Mouse (Mus musculus) hindbrain, embryonic 11.5 days (tissue): ENCODE measurements around the gene Cxcl10. TPM values are rescaled to one million over a fixed set of nuclear protein-coding genes. Genes with fewer than 3 reads are reported as not detected.

Experiments
- ATAC-seq: fragments of 200-750 bp; cut with Nextera tagmentation; 2 replicates; pipeline ENCODE4 v1.8.0; 2017; ENCODE audit warnings: mild to moderate bottlenecking, moderate TSS enrichment, moderate library complexity; ENCODE audit not compliant: low FRiP score
- DNase-seq: peaks from one replicate; pipeline ENCODE4 v3.0.0-alpha.2; 2015; ENCODE audit warnings: low spot score
- H3K27ac ChIP-seq: fragments of 300-500 bp; sonication (generic); 2 replicates; pipeline ENCODE4 v1.5.1; 2014; ENCODE audit warnings: mild to moderate bottlenecking, low read depth, low read length
- H3K27me3 ChIP-seq: fragments of 300-500 bp; sonication (generic); 2 replicates; pipeline ENCODE4 v1.6.1; 2014; ENCODE audit warnings: mild to moderate bottlenecking, low read length, moderate library complexity, mixed read lengths; ENCODE audit not compliant: control insufficient read depth, insufficient read depth
- H3K36me3 ChIP-seq: fragments of 300-500 bp; sonication (generic); 2 replicates; pipeline ENCODE4 v1.6.1; 2014; ENCODE audit warnings: mild to moderate bottlenecking, low read length, moderate library complexity, mixed read lengths; ENCODE audit not compliant: control insufficient read depth, insufficient read depth
- H3K4me1 ChIP-seq: fragments of 300-500 bp; sonication (generic); replicated peaks from 2 replicates; pipeline ENCODE4 v1.6.1; 2014; ENCODE audit warnings: low read length, mixed read lengths; ENCODE audit not compliant: control insufficient read depth, insufficient read depth
- H3K4me2 ChIP-seq: fragments of 300-500 bp; sonication (generic); replicated peaks from 2 replicates; pipeline ENCODE4 v1.6.1; 2014; ENCODE audit warnings: mild to moderate bottlenecking, low read depth, low read length
- H3K4me3 ChIP-seq: fragments of 300-500 bp; sonication (generic); 2 replicates; pipeline ENCODE4 v1.5.1; 2014; ENCODE audit warnings: low read depth, low read length
- H3K9ac ChIP-seq: fragments of 300-500 bp; sonication (generic); 2 replicates; pipeline ENCODE4 v1.6.1; 2014; ENCODE audit warnings: low read depth, low read length
- H3K9me3 ChIP-seq: fragments of 300-500 bp; sonication (generic); 2 replicates; pipeline ENCODE4 v1.6.1; 2016; ENCODE audit warnings: low read length; ENCODE audit not compliant: control insufficient read depth
- WGBS: fragments of 180-500 bp; shearing (Covaris S2); extraction: QIAGEN DNeasy Blood & Tissue Kit; methylation state at CpG from one replicate; pipeline ENCODE4 v1.1.7; 2014; 5-methylcytosine and 5-hydroxymethylcytosine counted together
- polyA plus RNA-seq: library from polyadenylated mRNA; unstranded; fragments of >200 nt; fragmentation: Nextera tagmentation; extraction: Ambion mirVana; gene quantifications from 2 replicates; pipeline ENCODE4 v1.2.1, GENCODE M21; 2014

Gene Cxcl10
- polyA plus RNA-seq = 0.57 and 0.71 TPM in 2 replicates

DNA sequence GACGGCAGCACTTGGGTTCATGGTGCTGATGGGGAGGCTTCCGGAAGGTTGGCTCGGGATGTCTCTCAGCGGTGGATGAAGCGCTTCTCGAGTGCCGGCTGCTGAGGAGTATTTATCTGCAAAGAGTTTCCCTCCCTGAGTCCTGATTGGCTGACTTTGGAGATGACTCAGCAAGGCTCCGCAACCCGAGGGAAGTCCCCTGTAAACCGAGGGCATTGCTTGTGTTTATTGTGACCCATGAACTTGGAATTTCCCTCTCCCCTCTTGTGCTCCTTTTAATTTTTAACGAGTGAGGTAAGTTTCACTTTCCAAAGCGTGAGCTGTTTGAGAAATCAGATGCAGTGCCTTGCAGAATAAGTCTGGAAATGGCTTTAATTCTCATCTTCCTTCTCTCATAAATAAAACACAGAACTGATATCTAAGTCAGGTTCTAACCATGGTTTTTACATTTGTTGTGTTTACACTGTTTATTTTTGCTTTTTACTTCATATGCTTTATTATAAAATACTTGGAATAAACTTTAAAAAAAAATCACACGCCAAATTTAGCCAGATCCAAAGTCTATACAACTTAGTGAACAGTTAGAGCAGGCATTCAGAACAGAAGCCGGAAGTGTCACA is at the start of gene Cxcl10:
Gene Cxcl10, minus strand, starts transcription at position 96 of the 620 bp plus-strand sequence.
- Histone ChIP-seq H3K27me3 (no peaks in the 10 kb centered on the region), H3K36me3 (no peaks in the 10 kb centered on the region), H3K4me3 (no peak within 1 kb of the TSS), H3K9me3 (no peaks in the 10 kb centered on the region), H3K27ac (no peak within 1 kb of the TSS), H3K9ac (no peak within 1 kb of the TSS), H3K4me1 (no peaks in the 10 kb centered on the region), H3K4me2 (peak within 1 kb of the TSS; percentile 5; the same call in 1 of the 2 replicates)
- ATAC-seq (0 out of 2 replicates have a peak, but pooled peaks have one; percentile 35), DNase-seq (peak; percentile 41)
- 33% methylated on average over 14 of the region's 14 CpGs for WGBS

DNA sequence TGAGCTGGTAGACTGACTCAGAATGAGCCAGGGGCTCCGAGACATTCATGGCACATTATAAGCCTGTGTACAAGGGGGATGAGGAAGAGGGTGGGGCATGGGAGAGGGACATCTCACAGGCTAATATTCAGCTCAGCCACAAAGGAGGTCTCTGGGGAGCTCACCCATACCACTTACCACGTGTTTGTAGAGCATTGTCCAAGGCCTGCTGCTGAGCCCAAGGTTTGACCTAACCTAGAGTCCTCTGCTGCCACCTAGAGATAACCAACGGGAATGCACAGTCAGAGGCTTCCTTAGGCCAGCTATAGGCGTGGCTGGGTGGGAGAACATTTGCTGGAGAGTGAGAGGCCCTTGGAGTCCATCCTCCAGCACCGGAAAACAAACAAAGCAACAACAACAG is 49.5 kb upstream of the Cxcl10 start:
- DNase-seq = peak; percentile 89
- H3K27me3 ChIP-seq = peaks cover 4% of the 10 kb centered on the region; the same call in 1 of the 2 replicates
- H3K4me3 ChIP-seq = no peak overlapping the region
- no peak overlapping the region for H3K9ac ChIP-seq
- no peak overlapping the region for H3K4me2 ChIP-seq
- no peaks in the 10 kb centered on the region for H3K9me3 ChIP-seq
- H3K4me1 ChIP-seq = no peaks in the 10 kb centered on the region
- ATAC-seq = peak; percentile 87
- no peaks in the 10 kb centered on the region for H3K36me3 ChIP-seq
- WGBS = 26% methylated on average over 5 of the region's 5 CpGs
- no peak overlapping the region for H3K27ac ChIP-seq

DNA sequence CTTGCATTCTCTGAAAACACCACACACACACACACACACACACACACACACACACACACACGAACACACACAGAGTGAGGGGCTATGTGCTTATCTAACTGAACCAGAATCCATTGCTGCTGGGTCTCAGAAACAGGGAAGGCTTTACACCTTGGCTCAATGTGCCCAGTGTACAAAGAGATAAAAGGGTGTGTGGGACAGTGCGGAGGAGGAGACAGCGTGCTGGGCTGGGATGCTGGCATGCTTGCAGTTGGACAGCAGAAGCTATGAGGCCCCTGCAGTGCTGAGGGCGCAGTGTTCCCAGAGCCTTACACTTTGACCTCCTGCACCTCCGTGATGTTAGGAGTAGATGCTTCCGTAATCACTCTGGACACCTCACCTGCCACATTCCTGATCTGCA is 47.8 kb upstream of the Cxcl10 start:
- Histone ChIP-seq H3K27me3 (peaks cover 16% of the 10 kb centered on the region), H3K27ac (no peak overlapping the region), H3K36me3 (no peaks in the 10 kb centered on the region), H3K9me3 (no peaks in the 10 kb centered on the region), H3K4me3 (no peak overlapping the region), H3K4me1 (no peaks in the 10 kb centered on the region), H3K9ac (no peak overlapping the region), H3K4me2 (no peak overlapping the region)
- ATAC-seq = no peak
- WGBS = 89% methylated on average over 6 of the region's 6 CpGs
- DNase-seq = no peak

DNA sequence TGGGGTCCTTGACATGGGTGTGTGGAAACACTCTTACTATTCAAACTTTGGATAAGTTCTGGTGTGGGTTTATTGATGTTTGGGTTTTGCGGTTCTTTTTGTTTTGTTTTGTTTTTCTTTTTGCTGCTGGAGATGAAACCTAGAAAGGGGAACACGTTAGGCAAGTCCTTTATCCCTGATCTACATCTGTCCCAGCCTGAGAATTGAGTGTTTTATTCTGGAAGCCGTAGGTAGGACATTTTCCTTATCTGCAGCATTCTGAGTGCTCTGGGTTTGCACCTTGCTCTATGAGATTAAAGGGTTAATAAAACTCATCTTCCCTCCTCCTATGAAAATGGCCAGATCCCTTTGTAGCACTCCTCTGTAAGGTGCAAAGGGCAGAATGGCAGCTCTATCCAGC is 47.1 kb upstream of the Cxcl10 start:
- H3K9me3 ChIP-seq = no peaks in the 10 kb centered on the region
- H3K27ac ChIP-seq = no peak overlapping the region
- no peak overlapping the region for H3K4me2 ChIP-seq
- no peaks in the 10 kb centered on the region for H3K4me1 ChIP-seq
- no peak overlapping the region for H3K9ac ChIP-seq
- 84% methylated on average over 3 of the region's 3 CpGs for WGBS
- peaks cover 17% of the 10 kb centered on the region for H3K27me3 ChIP-seq
- DNase-seq = no peak
- no peaks in the 10 kb centered on the region for H3K36me3 ChIP-seq
- ATAC-seq = no peak
- no peak overlapping the region for H3K4me3 ChIP-seq

DNA sequence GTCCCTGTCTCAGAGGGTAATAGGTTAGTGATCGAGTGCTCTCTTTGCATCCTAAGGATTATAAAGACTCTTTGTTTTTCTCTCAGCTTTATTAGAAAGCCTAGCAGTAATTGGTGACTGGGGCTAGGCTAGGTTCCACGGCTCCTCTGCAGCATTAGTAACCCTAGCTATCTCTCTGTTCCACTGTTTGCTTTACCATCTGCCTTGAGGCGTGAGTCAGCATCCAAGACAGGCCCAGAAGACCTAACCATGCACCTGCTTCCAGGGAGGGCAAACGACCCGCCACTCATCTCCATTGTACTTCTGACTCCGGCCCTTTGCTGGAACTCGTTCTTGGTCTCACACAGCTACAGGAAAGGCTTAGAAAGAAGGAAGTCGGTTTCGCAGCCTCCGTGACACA is 45.2 kb upstream of the Cxcl10 start:
- DNase-seq (no peak), ATAC-seq (no peak)
- Histone ChIP-seq H3K4me2 (no peak overlapping the region), H3K9ac (no peak overlapping the region), H3K4me3 (no peak overlapping the region), H3K27me3 (peaks cover 19% of the 10 kb centered on the region), H3K27ac (no peak overlapping the region), H3K36me3 (no peaks in the 10 kb centered on the region), H3K4me1 (no peaks in the 10 kb centered on the region), H3K9me3 (no peaks in the 10 kb centered on the region)
- 71% methylated on average over 10 of the region's 10 CpGs for WGBS

DNA sequence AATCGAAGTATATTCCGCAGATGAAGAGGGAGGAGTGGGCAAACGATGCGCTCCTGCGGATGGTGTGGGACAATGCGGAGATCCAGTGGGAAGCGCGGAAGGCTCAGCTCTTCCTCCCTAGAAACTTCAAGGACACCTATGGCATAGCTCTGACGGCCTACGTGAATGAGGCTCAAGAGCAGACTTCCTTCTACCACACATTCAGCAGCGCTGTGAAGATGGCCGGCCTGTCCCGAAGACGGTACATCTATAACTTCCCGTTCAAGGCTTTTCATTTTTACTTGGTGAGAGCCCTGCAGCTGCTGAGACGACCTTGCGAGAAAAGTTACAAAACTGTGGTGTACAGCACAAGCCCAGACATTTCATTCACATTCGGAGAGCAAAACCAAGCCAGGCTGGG is 43.9 kb upstream of the Cxcl10 start:
- peak overlapping the region; percentile 25 for H3K4me2 ChIP-seq
- H3K4me1 ChIP-seq = no peaks in the 10 kb centered on the region
- H3K27ac ChIP-seq = no peak overlapping the region
- H3K9me3 ChIP-seq = no peaks in the 10 kb centered on the region
- H3K9ac ChIP-seq = no peak overlapping the region
- H3K36me3 ChIP-seq = no peaks in the 10 kb centered on the region
- no peak for DNase-seq
- no peak overlapping the region for H3K4me3 ChIP-seq
- H3K27me3 ChIP-seq = peaks cover 19% of the 10 kb centered on the region
- WGBS = 44% methylated on average over 18 of the region's 18 CpGs
- ATAC-seq = no peak

DNA sequence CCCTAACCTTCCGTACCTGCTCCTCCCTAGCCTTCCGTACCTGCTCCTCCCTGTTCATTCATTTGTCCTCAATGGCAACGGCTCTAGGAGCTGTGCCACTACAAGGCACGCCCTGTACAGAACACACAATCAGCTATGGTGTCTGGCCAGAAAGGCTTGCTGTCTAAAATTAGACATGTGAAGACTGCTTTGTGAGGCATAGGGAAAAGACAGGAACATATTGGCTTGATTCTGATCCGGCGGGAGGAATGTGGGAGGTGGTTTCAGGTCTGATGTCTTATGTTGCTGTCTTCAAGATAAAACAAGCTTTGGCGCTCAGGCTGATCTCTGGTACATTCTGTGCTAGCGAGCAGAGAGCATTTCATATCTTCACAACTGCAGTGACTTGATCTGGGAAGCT is 41.9 kb upstream of the Cxcl10 start:
- H3K9ac ChIP-seq = no peak overlapping the region
- 85% methylated on average over 8 of the region's 8 CpGs for WGBS
- no peaks in the 10 kb centered on the region for H3K4me1 ChIP-seq
- ATAC-seq (no peak), DNase-seq (no peak)
- no peak overlapping the region for H3K4me3 ChIP-seq
- no peak overlapping the region for H3K4me2 ChIP-seq
- H3K36me3 ChIP-seq = no peaks in the 10 kb centered on the region
- no peak overlapping the region for H3K27ac ChIP-seq
- H3K9me3 ChIP-seq = no peaks in the 10 kb centered on the region
- peaks cover 19% of the 10 kb centered on the region for H3K27me3 ChIP-seq

DNA sequence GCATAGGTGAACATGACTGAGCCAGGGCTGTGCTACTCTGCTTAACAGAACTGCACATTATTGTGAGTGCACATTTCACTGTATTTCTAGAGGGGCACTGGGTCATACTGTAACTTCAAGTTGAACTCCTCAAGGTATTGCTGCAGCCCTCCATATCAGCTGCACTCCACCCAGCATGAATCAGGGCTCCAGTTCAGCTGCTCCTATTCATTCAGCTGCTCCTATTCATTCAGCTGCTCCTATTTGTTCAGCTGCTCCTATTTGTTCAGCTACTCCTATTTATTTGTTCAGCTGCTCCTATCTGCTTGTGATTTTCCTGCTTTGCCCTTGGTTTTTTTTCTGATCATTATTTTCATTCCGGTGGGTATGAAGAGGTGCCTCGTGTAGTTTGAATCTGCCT is 41.3 kb upstream of the Cxcl10 start:
- WGBS = 80% methylated on average over 2 of the region's 2 CpGs
- no peak for ATAC-seq
- Histone ChIP-seq H3K4me1 (no peaks in the 10 kb centered on the region), H3K27me3 (peaks cover 19% of the 10 kb centered on the region), H3K9me3 (no peaks in the 10 kb centered on the region), H3K9ac (no peak overlapping the region), H3K4me3 (no peak overlapping the region), H3K27ac (no peak overlapping the region), H3K36me3 (no peaks in the 10 kb centered on the region), H3K4me2 (no peak overlapping the region)
- no peak for DNase-seq

DNA sequence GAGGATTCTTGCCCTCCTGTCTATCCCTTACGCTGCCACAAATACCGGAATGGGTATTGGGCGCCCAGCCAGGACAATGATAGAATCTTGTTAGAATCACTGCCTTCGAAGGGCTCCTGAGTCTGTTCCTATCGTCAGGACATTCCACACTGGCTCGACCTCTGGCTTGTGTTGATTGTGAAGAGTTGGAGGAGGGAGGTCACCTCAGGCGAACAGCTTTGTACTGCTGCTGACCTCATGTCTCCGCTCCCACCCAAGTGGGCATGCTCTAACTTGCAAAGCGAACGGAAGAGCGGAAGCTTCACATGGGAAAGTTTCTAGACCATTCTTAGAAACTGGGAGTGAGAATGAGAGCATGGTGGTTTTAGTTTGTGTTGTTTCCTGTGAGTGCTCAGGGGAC is 38.7 kb upstream of the Cxcl10 start:
- no peak overlapping the region for H3K4me2 ChIP-seq
- WGBS = 72% methylated on average over 11 of the region's 11 CpGs
- DNase-seq (no peak), ATAC-seq (no peak)
- no peak overlapping the region for H3K27ac ChIP-seq
- no peaks in the 10 kb centered on the region for H3K36me3 ChIP-seq
- peaks cover 7% of the 10 kb centered on the region; the same call in 1 of the 2 replicates for H3K27me3 ChIP-seq
- H3K9me3 ChIP-seq = no peaks in the 10 kb centered on the region
- H3K4me1 ChIP-seq = no peaks in the 10 kb centered on the region
- H3K4me3 ChIP-seq = no peak overlapping the region
- H3K9ac ChIP-seq = no peak overlapping the region
